Mouse (Mus musculus): ENCODE results near the gene C1qtnf9.

Gene C1qtnf9

DNA sequence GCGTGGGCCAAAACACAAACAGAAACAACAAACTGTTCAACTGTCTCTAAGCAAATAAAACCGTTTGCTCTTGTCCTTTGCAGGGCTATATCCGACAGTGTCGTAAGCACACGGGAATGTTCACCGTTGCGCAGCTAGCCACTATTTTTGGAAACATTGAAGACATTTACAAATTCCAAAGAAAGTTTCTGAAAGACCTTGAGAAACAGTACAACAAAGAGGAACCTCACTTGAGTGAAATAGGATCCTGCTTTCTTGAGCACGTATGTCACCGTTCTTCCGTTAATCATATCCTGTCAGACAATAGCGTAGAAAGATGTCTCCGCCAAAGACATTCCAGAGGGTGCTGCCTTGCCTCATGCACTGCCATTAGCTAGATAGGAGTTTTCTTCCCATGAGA, 18.1 kb upstream of the C1qtnf9 start:
- 79% methylated on average over 12 of the region's 12 CpGs for WGBS

DNA sequence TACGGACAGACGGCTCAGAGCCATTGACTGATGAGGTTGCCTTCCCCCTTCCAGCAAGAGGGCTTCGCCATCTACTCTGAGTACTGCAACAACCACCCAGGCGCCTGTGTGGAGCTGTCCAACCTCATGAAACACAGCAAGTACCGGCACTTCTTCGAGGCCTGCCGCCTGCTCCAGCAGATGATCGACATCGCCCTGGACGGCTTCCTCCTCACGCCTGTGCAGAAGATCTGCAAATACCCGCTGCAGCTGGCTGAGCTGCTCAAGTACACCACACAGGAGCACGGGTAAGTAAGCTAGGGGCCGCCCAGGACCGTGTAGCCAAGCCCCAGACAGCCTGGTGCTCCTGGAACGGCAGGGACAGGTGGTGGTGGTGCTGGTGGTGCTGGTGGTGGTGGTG, 16.4 kb upstream of the C1qtnf9 start:
- 98% methylated on average over 16 of the region's 16 CpGs for WGBS

DNA sequence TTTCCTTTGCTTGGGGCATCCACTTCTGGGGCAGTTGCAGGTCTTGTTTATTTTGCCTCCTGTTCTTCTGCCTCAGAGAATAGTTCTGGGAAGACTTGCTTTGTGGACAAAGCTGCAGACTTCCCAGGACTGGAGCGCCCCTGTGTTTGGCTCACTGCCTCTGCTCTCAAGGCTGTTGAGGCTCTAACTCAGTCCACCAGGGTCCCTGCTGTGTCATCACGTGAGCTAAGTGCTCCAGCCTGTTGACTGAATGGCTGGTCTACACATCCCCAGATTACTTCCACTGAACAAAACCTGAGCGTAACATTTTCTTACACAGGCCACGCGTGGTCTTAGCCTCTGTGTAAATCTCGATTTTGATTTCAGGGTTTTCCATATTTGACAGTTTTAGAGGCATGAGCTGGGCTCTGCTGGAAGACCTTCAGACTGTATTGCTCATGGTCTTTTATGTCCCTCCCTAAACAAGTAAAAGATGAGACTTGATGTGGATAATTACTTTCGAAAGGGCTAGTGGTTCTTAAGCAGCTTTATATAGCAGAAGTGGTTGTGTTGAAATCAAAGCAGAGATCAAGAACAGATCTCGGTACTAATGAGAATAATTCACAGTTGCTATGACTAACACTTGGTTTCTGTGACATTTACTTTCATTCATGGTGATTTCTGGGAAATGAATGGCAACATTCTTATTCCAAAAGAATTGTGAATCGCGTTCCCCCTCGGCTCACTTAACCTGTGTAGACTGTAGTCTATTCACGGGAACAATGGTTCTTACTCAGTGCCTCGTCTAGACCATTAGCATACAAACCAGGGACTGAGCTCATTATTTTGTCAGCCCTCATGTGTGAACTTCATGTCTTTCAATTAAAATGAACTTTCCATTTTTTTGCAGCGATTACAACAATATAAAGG, 14.8 kb upstream of the C1qtnf9 start:
- WGBS, result 57% methylated on average over 14 of the region's 14 CpGs

DNA sequence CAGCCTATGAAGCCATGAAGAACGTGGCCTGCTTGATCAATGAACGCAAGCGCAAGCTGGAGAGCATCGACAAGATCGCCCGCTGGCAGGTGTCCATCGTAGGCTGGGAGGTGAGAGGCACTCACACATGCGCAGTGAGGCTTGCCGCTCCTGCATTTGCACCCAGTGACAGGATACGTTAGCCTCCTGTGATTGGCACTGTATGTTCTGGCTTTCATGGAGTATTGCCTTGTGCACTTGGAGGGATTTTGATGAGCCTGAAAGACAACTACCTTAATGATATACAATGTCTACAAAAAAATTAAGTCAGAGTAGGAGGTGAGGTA, 14.2 kb upstream of the C1qtnf9 start:
- 58% methylated on average over 10 of the region's 10 CpGs for WGBS

DNA sequence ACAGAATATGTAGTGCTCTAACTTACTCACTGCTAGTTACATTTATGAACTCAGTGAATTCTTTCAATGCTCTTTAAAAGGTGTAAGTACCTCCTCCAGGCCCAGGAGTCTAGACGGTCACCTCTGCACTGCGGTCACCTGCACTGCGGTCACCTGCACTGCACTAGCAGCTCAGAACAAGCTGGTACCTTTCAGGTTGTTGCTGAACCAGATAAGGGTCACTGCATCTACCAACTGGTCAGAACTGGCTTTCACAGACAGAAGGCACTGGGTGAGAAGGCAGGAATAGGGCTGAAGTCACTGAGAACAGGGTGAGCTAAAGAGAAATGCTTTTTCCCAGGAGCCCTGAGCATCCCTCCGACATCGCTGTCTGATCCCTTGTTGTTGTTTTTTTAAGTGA, 13.3 kb upstream of the C1qtnf9 start:
- 95% methylated on average over 5 of the region's 5 CpGs for WGBS

DNA sequence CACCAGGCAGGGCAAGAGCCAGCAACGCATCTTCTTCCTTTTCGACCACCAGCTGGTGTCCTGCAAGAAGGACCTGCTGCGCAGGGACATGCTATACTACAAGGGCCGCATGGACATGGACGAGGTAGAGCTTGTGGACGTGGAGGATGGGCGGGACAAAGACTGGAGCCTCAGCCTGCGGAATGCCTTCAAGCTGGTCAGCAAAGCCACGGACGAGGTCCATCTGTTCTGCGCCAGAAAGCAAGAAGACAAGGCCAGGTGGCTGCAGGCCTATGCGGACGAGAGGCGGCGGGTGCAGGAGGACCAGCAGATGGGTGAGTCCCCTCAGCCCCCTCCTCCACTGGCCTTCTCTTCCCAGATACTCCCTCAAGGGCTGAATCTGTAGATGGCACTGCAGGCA, 11.7 kb upstream of the C1qtnf9 start:
- 96% methylated on average over 15 of the region's 15 CpGs for WGBS

DNA sequence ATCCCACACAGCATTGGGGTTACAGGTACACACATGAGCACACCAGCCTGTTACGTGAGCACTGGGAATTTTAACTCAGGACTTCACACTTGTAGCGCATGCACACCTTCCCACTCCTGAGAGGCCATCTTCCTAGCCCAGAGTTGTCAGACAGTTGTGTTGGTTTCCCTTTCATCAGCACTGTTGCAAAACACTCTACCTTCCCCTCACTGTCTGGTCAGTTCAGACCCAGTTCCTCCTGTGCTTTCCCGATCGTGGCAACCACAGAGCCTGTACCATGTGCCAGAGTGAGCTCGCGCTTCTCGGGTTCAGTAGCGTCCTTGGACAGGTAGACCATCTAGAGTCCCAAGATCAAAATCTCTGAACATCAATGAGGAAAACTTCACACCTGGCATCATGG, 10.7 kb upstream of the C1qtnf9 start:
- WGBS, result 90% methylated on average over 8 of the region's 8 CpGs

DNA sequence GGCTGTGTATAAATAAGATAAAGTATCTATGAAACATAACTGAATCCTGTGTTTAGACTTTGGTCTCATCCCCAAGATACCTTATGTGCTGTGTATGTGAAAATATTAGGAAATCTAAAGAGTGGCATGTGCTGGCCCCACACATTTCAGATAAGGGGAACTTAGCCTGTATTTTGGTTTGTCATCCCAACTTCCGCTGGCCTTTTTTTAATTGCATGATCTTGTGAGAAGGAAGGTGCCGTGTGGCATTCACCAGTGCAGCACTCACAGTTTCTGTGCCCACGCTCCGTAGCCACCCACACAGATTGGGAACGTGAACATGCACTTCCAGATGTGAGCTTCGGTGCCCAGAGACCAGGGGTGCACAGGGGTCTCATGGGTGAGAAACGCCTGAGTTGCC, 10.2 kb upstream of the C1qtnf9 start:
- WGBS, result 84% methylated on average over 7 of the region's 7 CpGs

DNA sequence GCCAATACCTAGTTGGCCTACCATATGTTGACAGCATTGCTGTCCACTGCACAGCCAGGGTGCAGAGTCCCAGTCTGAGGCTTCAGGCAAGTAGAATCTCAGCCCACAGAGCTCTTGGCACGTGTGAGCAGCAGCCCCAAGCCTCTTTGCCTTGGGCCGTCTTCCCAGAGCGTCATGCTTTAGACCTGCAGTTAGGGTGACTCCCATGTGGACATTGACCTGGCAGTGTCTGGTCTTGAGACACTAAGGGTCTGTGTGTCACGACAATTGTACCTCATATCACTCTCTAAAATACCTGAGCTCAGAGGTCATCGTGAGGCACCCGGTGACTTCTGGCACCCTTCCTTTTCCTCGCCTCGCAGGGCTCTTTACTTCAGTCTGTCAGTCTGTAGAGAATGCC, 8.8 kb upstream of the C1qtnf9 start:
- WGBS, result 95% methylated on average over 8 of the region's 8 CpGs

DNA sequence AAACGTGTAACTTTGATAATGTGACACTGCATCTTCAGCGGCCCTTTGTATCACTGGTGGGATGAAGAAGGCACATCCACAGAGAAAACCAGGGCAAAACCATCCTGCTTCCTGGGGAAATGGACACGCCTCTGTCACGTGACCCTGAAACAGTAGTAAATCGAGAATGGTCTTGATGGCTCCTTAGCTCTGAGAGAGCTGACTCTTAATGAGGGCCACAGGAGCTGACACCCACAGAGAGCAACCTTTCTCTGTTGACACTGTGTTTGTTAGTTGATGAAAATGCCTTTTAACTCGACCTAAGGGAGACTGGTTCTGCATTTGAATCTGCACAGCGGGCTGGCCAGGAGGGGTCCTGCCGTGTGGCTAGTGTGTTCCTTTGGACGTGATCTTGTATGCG, 6.1 kb upstream of the C1qtnf9 start:
- WGBS, result 85% methylated on average over 10 of the region's 10 CpGs

DNA sequence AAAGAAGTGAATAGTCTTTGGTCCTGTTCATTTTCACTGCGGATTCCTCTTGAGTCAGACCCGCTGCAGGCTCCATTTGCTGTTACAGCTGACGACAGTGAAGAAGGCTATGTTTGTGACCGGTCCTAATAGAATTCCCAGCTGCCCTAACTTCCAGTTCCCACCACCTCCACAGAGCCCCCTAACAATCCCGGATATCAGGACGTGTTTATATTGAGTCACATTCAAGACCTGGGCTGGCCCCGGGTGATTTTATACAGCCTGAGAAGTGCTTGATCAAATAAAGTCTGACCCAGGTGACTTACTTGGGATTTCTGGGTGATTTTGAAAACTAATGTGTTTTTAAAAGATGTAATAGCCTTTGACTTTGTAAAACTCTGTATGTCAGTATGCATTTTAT, 5.2 kb upstream of the C1qtnf9 start:
- WGBS, result 78% methylated on average over 7 of the region's 7 CpGs

DNA sequence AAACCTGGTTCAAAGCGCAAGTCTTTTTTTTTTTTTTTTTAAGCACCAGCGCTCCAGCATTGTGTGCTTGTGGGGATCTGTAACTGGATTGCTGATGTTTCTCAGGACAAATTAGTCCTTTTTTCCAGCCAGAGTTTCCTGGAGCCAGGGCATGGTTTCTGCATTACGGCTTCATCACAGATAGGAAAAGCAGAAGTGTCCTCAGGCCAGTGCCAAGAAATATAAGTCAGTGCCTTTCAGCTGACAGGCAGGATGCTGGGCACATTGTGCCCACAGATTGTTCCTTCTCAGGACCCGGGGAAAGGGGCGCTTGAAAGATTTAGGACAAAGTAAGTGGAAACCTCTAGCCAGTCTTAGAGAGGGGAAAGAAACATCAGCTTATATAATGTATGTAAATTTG, 4.2 kb upstream of the C1qtnf9 start:
- 85% methylated on average over 5 of the region's 5 CpGs for WGBS

DNA sequence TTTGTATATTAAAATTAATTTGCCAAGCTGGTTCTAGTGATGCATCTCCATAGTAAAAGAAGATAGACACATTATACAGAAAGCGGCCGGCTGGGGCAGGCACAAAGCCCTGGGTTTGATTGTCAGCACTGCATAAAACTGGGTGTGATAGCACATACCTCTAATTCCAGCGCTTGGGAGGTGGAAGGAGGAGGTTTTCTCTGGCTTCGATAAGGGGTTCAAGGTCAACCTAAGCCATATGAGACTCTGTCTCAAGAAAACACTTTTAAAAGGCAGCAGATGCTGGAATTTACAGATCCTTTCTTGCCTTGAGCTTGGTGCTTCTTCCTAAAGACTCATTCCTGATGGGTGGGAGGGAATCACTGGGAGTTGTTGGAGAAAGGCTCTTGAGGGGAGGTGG, 3.4 kb upstream of the C1qtnf9 start:
- 92% methylated on average over 4 of the region's 4 CpGs for WGBS

DNA sequence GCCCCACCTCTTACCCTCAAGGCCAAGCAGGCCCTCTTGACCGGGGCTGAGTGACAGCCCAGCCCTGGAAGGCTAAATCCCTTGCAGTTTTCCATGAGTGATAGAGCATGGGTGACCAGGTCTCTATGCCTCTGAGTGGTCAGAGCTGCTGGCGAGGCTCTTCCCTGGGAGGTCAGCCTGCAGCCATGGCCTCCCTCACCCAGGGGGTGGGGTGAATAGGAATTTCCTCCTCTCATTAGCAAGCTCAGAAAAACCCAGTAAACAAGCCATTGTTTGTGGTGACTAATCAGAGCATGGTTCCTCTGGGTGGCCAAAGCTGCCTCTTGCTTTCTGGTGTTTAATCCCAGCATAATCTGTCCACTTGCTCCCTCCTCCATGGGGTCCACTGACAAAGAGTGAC, 2.9 kb upstream of the C1qtnf9 start:
- 53% methylated on average over 2 of the region's 2 CpGs for WGBS

DNA sequence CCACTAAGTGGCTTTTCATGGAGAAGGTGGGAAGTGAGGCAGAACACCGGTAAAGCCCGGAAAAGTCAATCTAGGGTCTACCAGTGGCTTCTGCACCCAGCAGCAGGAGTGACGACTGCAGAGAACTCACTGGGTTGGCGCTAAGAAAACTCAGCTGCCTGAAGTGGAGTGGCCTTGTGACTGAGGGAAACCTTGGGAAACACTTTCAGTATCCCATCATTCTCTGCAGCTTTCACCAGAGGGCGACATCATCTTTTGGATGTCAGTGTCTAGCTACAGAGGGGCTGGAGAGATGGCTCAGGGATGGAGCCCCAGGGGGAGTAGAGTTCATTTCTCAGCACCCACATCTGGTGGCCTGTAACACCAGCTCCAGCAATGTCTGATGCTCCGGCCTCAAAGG, 1.4 kb downstream of the C1qtnf9 start:
- WGBS, result 52% methylated on average over 6 of the region's 6 CpGs

DNA sequence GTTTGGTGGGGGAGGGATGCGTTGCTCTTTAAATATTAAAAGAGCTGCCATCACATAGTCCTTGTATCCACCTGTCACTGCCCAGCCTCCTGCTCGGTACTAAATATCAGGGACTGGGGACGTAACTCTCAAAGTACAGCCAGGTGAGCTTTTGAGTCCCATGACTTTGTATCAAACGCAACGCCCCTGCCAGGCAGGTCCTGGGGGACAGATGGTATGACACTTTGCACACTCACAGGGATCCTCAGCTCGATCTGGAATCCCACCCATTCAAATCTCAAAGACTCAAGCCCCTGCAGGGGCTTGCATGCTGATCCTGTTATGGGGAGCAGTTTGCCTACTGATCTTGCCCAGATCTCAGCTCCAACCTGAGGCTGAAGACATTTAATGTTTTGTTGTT, 2.7 kb downstream of the C1qtnf9 start:
- 72% methylated on average over 6 of the region's 6 CpGs for WGBS

DNA sequence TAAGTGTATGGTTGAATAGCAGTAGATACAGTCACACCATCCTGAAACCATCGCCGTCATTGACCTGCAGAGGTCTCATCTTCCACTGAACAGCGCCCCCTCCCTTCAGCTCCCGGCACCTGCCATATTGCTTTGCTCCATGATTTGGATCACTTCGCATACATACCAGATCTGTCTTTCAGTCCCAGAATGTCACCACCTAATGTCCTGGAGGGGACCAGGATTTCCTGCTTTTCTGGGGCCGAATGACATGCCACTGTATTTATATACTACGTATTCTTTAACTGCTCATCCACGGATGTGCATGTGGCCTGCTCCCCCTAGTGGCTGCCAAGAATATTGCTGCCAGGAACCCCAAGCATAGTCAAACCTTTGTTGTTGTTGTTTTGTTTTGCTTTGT, 3.1 kb downstream of the C1qtnf9 start:
- 2% methylated on average over 8 of the region's 8 CpGs for WGBS

DNA sequence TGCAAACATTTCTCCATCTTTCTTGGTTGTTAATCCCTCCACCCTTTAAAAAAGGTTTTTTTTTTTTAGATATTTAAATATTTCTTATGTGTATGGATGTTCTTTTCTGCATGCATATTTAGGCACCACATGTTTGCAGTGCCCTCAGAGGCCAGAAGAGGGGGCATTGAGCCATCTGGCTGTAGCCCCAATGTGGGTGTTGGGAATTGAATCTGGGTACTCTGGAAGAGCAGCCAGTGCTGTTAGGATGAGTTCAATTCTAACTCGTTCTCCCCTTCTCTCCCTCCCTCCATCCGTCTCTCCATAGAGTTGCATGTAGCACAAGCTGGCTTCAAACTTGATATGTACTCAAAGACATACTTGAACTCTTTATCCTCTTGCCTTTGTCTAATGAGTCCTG, 5.5 kb downstream of the C1qtnf9 start:
- WGBS, result 79% methylated on average over 2 of the region's 2 CpGs

DNA sequence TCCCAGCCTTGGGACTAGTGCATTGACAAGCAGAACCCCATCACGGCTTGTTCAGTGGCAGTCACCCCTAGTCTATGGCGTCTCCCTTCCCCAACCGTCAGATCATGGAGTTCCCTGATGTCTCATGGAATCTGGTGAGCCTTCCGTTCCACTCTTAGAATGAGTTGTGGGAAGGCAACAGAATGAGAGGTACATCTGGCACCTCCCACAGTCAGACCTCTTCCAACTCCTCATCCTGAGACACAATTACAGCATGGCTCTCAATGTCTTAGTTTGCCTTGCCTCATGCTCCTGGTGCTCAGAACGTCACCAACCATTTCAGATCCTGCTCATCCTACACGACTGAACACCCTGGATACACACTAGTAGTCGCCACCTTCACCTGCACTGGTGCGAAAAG, 8.6 kb downstream of the C1qtnf9 start:
- 63% methylated on average over 8 of the region's 8 CpGs for WGBS

DNA sequence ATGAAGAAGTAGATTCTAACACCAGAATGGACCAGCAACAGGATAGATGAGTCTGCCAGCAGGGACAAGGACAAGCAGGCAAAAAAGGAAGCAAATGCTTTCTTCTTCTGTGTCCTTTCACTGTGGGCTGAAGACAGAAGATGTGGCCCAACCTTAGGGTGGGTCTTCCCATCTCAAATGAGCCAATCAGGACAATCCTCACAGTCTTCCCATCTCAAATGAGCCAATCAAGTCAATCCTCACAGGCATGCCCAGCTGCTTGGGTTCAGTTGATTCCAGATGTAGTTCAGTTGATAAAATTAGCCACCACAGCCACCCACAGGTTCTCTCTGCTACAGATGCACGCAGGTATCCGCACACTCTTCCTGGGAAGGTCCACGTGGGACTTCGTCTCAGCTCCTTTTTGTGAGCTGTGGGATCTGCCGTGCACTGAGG, 9.6 kb downstream of the C1qtnf9 start:
- WGBS, result 92% methylated on average over 5 of the region's 5 CpGs

DNA sequence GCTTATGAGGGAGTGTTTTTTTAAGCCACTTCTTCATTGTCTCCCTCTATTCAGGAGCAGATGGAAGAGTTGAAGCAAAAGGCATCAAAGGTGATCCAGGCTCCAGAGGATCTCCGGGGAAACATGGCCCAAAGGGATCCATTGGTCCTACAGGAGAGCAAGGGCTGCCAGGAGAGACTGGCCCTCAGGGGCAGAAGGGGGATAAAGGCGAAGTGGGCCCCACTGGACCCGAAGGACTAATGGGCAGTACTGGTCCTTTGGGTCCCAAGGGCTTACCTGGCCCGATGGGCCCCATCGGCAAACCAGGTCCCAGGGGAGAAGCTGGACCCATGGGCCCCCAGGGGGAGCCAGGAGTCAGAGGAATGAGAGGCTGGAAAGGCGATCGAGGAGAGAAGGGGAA, 11.3 kb downstream of the C1qtnf9 start:
- 94% methylated on average over 7 of the region's 7 CpGs for WGBS

DNA sequence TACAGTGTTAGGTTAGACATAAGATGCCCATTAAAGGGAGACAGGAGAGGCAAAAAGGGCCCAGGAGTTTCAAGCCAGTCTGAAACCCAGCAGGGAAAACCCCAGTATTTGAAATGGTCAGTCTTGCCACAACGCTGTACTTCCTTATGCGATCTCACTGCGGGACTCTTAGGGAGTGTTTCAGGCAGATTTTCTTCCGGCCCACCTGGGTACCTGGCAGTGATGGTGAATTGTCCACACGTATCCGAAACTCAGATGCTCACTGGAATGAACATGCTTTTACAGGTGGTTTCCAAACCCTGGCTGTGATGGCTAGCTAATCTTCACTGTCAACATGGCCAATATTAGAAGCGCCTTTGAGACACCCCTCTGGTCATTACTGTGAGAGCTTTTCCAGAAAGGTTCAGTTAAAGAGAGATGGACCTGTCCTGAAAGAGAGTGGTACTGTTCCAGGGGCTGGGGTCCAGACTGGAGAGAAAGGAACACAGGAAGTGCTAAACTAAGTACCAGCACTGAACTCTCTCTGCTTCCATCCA, 14.3 kb downstream of the C1qtnf9 start:
- WGBS, result 45% methylated on average over 7 of the region's 7 CpGs

DNA sequence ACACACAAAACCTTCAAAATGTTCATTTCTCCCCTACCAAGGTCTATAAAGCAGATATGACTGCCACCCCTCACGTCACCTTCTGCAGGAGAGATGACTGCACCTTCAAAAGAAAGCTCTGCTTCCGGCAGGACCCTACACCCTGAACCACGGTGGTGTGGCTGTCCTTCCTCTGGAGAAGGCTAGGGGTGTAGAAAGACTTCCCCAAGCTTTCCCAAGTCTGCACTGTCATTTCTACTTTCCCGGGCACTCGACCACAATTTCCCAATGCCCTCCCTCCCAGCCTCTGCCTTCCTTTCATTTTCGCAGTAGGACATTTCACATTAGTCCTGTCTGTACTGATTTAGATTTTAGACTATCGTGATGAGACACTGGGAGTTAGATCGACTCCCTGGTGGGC, 15.3 kb downstream of the C1qtnf9 start:
- 46% methylated on average over 8 of the region's 8 CpGs for WGBS
